Mouse (Mus musculus) erythroid progenitor cell, adult 5-6 weeks (primary cell): Measurements from ENCODE around the gene Rps28. TPM values are rescaled to one million over a fixed set of nuclear protein-coding genes. Genes with fewer than 3 reads are reported as not detected.

ENCODE experiments used
- ATAC-seq: replicated peaks from 2 replicates; pipeline ENCODE4 v1.8.0; 2016; ENCODE audit warnings: moderate number of reproducible peaks, mild to moderate bottlenecking, moderate TSS enrichment, inconsistent platforms; ENCODE audit not compliant: poor library complexity, low FRiP score, severe bottlenecking
- total RNA-seq, 2 experiments: library from RNA; stranded (forward) in 1 of 2; stranded (reverse) in 1 of 2; fragments of 150-400 nt in 1 of 2; fragments of 186-747, 209-891 nt in 1 of 2; gene quantifications; 2 replicates each; pipeline versions ENCODE4 v1.2.3 to v1.2.4; 2015 to 2017; ENCODE audit warnings: low replicate concordance in 2 of 2

The Rps28 gene
- total RNA-seq, 2 experiments from 2014 or later: 392 to 508 TPM

DNA sequence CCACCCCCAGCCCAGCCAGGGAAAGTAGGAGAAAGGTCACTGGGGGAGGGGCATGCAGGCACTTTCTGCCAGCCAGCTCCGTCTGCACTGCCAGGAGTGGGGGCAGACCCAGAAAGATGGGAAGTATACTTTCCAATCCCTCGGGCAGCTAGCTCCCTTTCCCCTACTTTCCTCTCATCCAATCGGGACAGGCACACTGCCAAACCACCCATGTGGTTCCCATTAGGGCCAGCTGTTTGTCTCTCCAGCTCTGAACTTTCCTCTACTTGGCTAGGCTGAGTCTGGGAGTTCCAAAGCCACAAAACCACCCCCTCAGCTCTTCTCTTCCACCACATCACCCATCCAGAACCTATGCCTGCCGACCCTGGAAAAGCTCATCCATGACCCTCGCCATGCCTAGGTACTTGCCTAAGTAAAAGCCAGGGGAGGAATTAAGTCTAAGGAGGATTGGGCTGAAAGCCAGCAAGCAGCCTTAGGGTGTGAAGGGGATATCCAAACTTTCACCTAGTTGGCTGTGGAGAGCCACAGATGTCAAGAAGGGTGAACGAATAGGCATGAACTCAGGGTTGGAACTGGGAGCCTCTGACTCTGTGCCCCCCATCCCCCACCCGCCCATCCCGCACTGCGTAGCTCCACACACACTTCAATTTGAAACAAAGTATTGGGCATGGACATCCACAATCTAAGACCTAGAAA, 44.9 kb downstream of the Rps28 start:
- no peak for ATAC-seq

DNA sequence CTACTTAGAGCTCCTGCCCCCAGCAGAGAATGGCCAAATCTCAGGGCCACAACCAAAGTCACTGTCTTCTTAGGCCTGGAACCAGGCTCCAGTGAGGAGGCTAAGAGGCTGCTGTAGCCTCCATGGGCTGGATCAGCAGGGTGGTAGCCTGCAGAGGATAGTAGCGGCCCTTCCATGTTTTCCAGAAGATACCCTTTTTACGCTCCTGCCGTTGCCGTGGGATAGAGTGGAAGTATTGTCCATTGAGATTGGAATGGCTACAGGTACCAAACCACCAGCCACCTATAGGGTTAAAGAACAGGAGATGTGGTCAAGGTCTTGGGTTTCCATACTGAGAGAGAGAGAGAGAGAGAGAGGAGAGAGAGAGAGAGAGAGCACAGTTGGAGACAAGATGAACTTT, 49.1 kb downstream of the Rps28 start:
- no peak for ATAC-seq

DNA sequence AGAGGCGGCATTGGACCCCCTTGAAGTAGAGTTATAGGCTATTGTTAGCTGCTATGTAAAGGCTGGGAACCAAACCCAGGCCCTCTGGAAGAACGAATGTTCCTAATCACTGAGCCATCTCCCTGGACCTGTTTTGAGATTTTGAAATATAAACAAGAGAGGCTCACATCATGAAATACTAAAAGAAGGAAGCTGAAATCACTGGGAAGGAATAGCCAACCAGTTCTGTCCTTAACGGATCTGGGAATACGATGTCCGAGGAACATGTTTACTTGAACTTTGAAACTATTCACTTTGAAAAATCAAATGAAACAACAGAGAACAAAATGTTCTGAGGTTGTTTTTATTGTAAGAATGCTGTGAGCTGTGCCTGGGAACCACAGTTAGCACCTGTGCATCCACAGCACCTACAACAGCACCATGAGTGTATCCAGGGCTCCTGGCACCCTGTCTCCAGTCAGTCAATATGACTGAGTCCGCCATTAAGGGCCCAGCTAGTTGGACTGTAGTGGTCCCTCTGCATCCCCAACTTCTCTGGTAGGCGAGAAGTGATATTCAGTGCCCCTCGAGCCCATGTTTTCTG, 49.7 kb downstream of the Rps28 start:
- no peak for ATAC-seq

DNA sequence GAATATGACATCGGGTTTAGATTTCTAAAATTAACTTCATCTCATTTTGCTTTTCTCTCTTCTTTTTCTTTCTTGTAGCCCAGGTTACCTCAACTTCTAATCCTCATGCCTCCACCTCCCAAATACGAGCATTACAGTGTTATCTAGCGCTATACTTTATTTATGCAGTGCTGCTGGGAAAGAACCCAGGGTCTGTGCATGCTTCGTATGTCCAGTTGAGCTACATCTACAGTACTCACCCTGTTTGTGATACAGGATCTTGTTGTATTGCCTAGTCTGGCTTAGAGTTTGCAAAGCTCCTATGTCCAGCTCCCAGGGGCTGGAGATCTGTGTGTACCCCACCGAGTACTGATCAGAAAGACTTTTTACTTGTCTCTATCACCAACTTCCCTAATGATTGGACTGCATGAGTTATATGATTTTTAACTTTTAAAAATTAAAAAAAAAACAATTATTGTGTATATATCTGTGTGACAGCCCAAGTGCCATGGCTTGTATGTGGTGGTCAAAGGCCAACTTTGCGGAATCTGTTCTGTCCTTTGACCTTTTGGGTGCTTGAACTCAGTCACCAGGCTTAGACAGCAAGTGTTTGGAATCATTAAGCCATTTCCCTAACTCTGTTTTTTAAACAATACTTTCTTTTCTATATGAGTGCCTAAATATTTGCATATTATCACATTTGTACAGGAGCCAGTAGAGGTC, 50.3 kb downstream of the Rps28 start:
- no peak for ATAC-seq

DNA sequence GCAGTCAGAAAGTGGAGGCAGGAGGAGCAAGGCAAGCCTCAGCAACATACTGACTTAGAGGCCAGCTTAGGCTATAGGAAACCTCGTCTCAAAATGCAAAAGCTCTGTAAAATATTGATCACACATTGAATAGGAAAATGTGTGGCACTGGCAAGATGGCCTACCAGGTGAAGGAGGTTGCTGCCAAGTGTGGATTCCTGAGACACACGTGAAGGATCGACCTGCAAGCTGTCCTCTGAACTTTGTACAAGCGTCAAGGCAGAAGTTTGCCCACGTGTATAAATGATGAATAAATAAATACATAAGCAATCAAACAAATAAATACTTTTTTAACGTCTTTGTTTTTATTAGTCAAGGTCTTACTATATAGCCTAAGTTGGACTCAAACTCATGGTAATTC, 50.9 kb downstream of the Rps28 start:
- no peak for ATAC-seq

DNA sequence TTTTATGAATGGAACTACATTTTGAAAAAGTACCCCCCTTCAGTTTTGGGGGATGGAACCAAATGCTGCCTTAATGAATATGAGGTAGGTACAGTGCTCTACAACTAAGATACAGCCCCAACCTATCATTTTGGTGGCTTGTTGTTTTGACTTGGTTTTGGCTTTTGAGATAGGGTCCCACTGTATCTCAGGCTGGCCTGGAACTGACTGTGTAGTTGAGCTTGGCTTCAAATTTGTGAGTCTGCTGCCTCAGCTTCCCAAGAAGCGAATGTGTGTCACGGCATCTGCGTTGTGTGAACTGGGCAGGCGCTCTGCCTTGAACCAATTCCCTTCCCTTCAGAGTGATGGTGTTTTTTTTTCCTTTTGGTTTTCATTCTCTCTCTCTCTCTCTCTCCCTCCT, 52.7 kb downstream of the Rps28 start:
- ATAC-seq: no peak

Other genes starting within 250 kb of the Rps28 start
- 31.4 and 36.5 TPM in 2 replicates for gene Zfp414, start 195.5 kb downstream of the Rps28 start, total RNA-seq (2015; ENCODE audit: low replicate concordance)
- gene Zfp414, start 195.5 kb downstream of the Rps28 start, total RNA-seq (2017; ENCODE audit: low replicate concordance): 22.3 and 28.9 TPM in 2 replicates
- gene Pram1, start 186.5 kb downstream of the Rps28 start, total RNA-seq (2015; ENCODE audit: low replicate concordance): 5.4 and 7.6 TPM in 2 replicates
- gene Pram1, start 186.5 kb downstream of the Rps28 start, total RNA-seq (2017; ENCODE audit: low replicate concordance): 5.4 and 12.7 TPM in 2 replicates
- gene Hnrnpm, start 137.7 kb downstream of the Rps28 start, total RNA-seq (2015; ENCODE audit: low replicate concordance): 585 and 697 TPM in 2 replicates
- 520 and 703 TPM in 2 replicates for gene Hnrnpm, start 137.7 kb downstream of the Rps28 start, total RNA-seq (2017; ENCODE audit: low replicate concordance)
- 409 and 494 TPM in 2 replicates for gene March2, start 105.9 kb downstream of the Rps28 start, total RNA-seq (2015; ENCODE audit: low replicate concordance)
- 312 and 414 TPM in 2 replicates for gene March2, start 105.9 kb downstream of the Rps28 start, total RNA-seq (2017; ENCODE audit: low replicate concordance)
- gene Rab11b, start 64.0 kb downstream of the Rps28 start, total RNA-seq (2015; ENCODE audit: low replicate concordance): 59.1 and 87.6 TPM in 2 replicates
- 42.6 and 46.8 TPM in 2 replicates for gene Rab11b, start 64.0 kb downstream of the Rps28 start, total RNA-seq (2017; ENCODE audit: low replicate concordance)
- 0.36 and 0.84 TPM in 2 replicates for gene Angptl4, start 42.7 kb downstream of the Rps28 start, total RNA-seq (2015; ENCODE audit: low replicate concordance)
- 0.77 TPM in 1 of 2 replicates, not detected in the other for gene Angptl4, start 42.7 kb downstream of the Rps28 start, total RNA-seq (2017; ENCODE audit: low replicate concordance)
- 5.0 TPM in 1 of 2 replicates, not detected in the other for gene Kank3, start 14.0 kb downstream of the Rps28 start, total RNA-seq (2015; ENCODE audit: low replicate concordance)
- gene Kank3, start 14.0 kb downstream of the Rps28 start, total RNA-seq (2017; ENCODE audit: low replicate concordance): 2.7 TPM in 1 of 2 replicates, not detected in the other
- 95.5 and 109 TPM in 2 replicates for gene Ndufa7, start within 50 bp of the Rps28 start, total RNA-seq (2015; ENCODE audit: low replicate concordance)
- 42.4 and 46.1 TPM in 2 replicates for gene Ndufa7, start within 50 bp of the Rps28 start, total RNA-seq (2017; ENCODE audit: low replicate concordance)
- gene Cd320, start 18.5 kb upstream of the Rps28 start, total RNA-seq (2015; ENCODE audit: low replicate concordance): 2.9 TPM in 1 of 2 replicates, not detected in the other
- 0.39 TPM in 1 of 2 replicates, not detected in the other for gene Cd320, start 18.5 kb upstream of the Rps28 start, total RNA-seq (2017; ENCODE audit: low replicate concordance)
- gene Gm7029, start 49.3 kb upstream of the Rps28 start, total RNA-seq (2015; ENCODE audit: low replicate concordance): not detected in 2 replicates
- not detected in 2 replicates for gene Gm7029, start 49.3 kb upstream of the Rps28 start, total RNA-seq (2017; ENCODE audit: low replicate concordance)
- 89.3 and 150 TPM in 2 replicates for gene Kifc1, start 66.1 kb upstream of the Rps28 start, total RNA-seq (2015; ENCODE audit: low replicate concordance)
- gene Kifc1, start 66.1 kb upstream of the Rps28 start, total RNA-seq (2017; ENCODE audit: low replicate concordance): 479 and 506 TPM in 2 replicates
- gene Platr17, start 80.6 kb upstream of the Rps28 start, total RNA-seq (2015; ENCODE audit: low replicate concordance): not detected in 2 replicates
- gene Platr17, start 80.6 kb upstream of the Rps28 start, total RNA-seq (2017; ENCODE audit: low replicate concordance): not detected in 2 replicates
- gene Daxx, start 84.9 kb upstream of the Rps28 start, total RNA-seq (2015; ENCODE audit: low replicate concordance): 18.0 and 23.9 TPM in 2 replicates
- gene Daxx, start 84.9 kb upstream of the Rps28 start, total RNA-seq (2017; ENCODE audit: low replicate concordance): 23.4 and 29.3 TPM in 2 replicates
- 86.1 and 88.4 TPM in 2 replicates for gene Tapbp, start 91.3 kb upstream of the Rps28 start, total RNA-seq (2015; ENCODE audit: low replicate concordance)
- gene Tapbp, start 91.3 kb upstream of the Rps28 start, total RNA-seq (2017; ENCODE audit: low replicate concordance): 88.8 and 97.2 TPM in 2 replicates
- 11.7 and 23.8 TPM in 2 replicates for gene Zbtb22, start 91.3 kb upstream of the Rps28 start, total RNA-seq (2015; ENCODE audit: low replicate concordance)
- 20.3 and 28.8 TPM in 2 replicates for gene Zbtb22, start 91.3 kb upstream of the Rps28 start, total RNA-seq (2017; ENCODE audit: low replicate concordance)
- gene Rgl2, start 105.0 kb upstream of the Rps28 start, total RNA-seq (2015; ENCODE audit: low replicate concordance): 8.6 and 13.4 TPM in 2 replicates
- gene Rgl2, start 105.0 kb upstream of the Rps28 start, total RNA-seq (2017; ENCODE audit: low replicate concordance): 11.3 and 29.0 TPM in 2 replicates
- 52.0 and 68.1 TPM in 2 replicates for gene Pfdn6, start 115.8 kb upstream of the Rps28 start, total RNA-seq (2015; ENCODE audit: low replicate concordance)
- gene Pfdn6, start 115.8 kb upstream of the Rps28 start, total RNA-seq (2017; ENCODE audit: low replicate concordance): 40.0 and 109 TPM in 2 replicates
- gene Wdr46, start 116.1 kb upstream of the Rps28 start, total RNA-seq (2015; ENCODE audit: low replicate concordance): 3.6 and 11.3 TPM in 2 replicates
- gene Wdr46, start 116.1 kb upstream of the Rps28 start, total RNA-seq (2017; ENCODE audit: low replicate concordance): 4.6 and 8.2 TPM in 2 replicates
- not detected in 2 replicates for gene B3galt4, start 126.9 kb upstream of the Rps28 start, total RNA-seq (2015; ENCODE audit: low replicate concordance)
- gene B3galt4, start 126.9 kb upstream of the Rps28 start, total RNA-seq (2017; ENCODE audit: low replicate concordance): 0.26 and 2.8 TPM in 2 replicates
- 8.0 and 18.4 TPM in 2 replicates for gene Vps52, start 131.2 kb upstream of the Rps28 start, total RNA-seq (2015; ENCODE audit: low replicate concordance)
- 11.5 and 17.8 TPM in 2 replicates for gene Vps52, start 131.2 kb upstream of the Rps28 start, total RNA-seq (2017; ENCODE audit: low replicate concordance)
- gene Rps18, start 131.4 kb upstream of the Rps28 start, total RNA-seq (2015; ENCODE audit: low replicate concordance): 779 and 808 TPM in 2 replicates
- gene Rps18, start 131.4 kb upstream of the Rps28 start, total RNA-seq (2017; ENCODE audit: low replicate concordance): 194 and 380 TPM in 2 replicates
- gene H2-K1, start 175.8 kb upstream of the Rps28 start, total RNA-seq (2015; ENCODE audit: low replicate concordance): 315 and 400 TPM in 2 replicates
- gene H2-K1, start 175.8 kb upstream of the Rps28 start, total RNA-seq (2017; ENCODE audit: low replicate concordance): 167 and 182 TPM in 2 replicates
- 1.3 and 2.5 TPM in 2 replicates for gene Ring1, start 200.1 kb upstream of the Rps28 start, total RNA-seq (2015; ENCODE audit: low replicate concordance)
- gene Ring1, start 200.1 kb upstream of the Rps28 start, total RNA-seq (2017; ENCODE audit: low replicate concordance): 1.9 and 2.0 TPM in 2 replicates
- 40.4 and 50.3 TPM in 2 replicates for gene H2-Ke6, start 203.5 kb upstream of the Rps28 start, total RNA-seq (2015; ENCODE audit: low replicate concordance)
- 10.8 and 14.9 TPM in 2 replicates for gene H2-Ke6, start 203.5 kb upstream of the Rps28 start, total RNA-seq (2017; ENCODE audit: low replicate concordance)
- gene Slc39a7, start 207.1 kb upstream of the Rps28 start, total RNA-seq (2015; ENCODE audit: low replicate concordance): 2.5 and 8.6 TPM in 2 replicates
- gene Slc39a7, start 207.1 kb upstream of the Rps28 start, total RNA-seq (2017; ENCODE audit: low replicate concordance): 18.9 and 20.7 TPM in 2 replicates
- 5.4 and 8.4 TPM in 2 replicates for gene Rxrb, start 207.2 kb upstream of the Rps28 start, total RNA-seq (2015; ENCODE audit: low replicate concordance)
- gene Rxrb, start 207.2 kb upstream of the Rps28 start, total RNA-seq (2017; ENCODE audit: low replicate concordance): 11.5 and 14.5 TPM in 2 replicates
- 0.36 and 0.42 TPM in 2 replicates for gene Col11a2, start 214.9 kb upstream of the Rps28 start, total RNA-seq (2015; ENCODE audit: low replicate concordance)
- 2.1 and 2.9 TPM in 2 replicates for gene Col11a2, start 214.9 kb upstream of the Rps28 start, total RNA-seq (2017; ENCODE audit: low replicate concordance)